ENCODE assay signal across 20 mouse cellular contexts in the genomic region with DNA sequence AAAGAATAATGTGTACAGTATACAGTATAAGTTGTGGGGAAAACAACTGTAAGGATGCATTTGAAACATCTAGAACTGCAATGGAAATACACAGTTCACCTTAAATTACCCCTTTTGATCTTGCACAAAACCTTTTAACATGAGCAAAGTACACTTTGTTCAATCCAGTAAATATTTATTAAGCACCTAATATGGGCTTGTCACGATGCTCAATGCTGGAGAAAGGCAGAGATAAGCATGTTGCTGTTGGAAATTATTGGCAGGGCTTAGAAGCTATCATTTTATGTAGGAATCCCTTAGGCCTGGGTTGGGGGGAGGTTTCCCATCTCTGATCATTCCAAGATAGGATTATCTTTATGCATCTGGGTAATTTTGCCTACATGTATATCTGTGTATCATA. TPM values are rescaled to one million over a fixed set of nuclear protein-coding genes. Genes with fewer than 3 reads are reported as not detected.
DNase-seq lines count a peak whose midpoint lies in the region; ATAC-seq and TF ChIP-seq lines count a peak whose summit lies in the region.
"Had no signal": no experiment of that assay in that cellular context is flagged by ENCODE, and none has a peak within 500 bp of the region (broad histone marks: within the 10 kb centered on the region; RNA-seq: fewer than 3 reads in every experiment).

No protein-coding gene starts in this region.

- no peaks in the 10 kb centered on the region for H3K9me3 ChIP-seq in liver, embryonic 11.5 days (ENCODE audit: control insufficient read depth, low read length)
- H3K9me3 ChIP-seq in liver, postnatal 0 days (ENCODE audit: low read length), result no peaks in the 10 kb centered on the region
- no peaks in the 10 kb centered on the region for H3K9me3 ChIP-seq in liver, embryonic 12.5 days (replicated peaks)
- H3K9me3 ChIP-seq: G1E had no signal

- no peak overlapping the region for H3K27ac ChIP-seq in liver, adult 2 months (replicated peaks; ENCODE audit: insufficient read depth, low read depth, low read length)
- no peak overlapping the region for H3K27ac ChIP-seq in liver, embryonic 11.5 days (ENCODE audit: low read depth, low read length)
- H3K27ac ChIP-seq in liver, postnatal 0 days (ENCODE audit: low read depth), result no peak overlapping the region
- no peak overlapping the region for H3K27ac ChIP-seq in liver, embryonic 12.5 days

- WGBS in liver, adult 2 months, result 13% methylated on average over 1 of the region's 1 CpGs
- 47% methylated on average over 1 of the region's 1 CpGs for WGBS in liver, embryonic 11.5 days
- 30% methylated on average over 1 of the region's 1 CpGs for WGBS in liver, postnatal 0 days (ENCODE audit: insufficient replicate concordance)
- 31% methylated on average over 1 of the region's 1 CpGs for WGBS in liver, embryonic 12.5 days (ENCODE audit: insufficient replicate concordance)

- H3K79me2 ChIP-seq in liver, adult 2 months (ENCODE audit: control insufficient read depth, insufficient read depth, low read length), result no peaks in the 10 kb centered on the region

- peak; percentile 97 for DNase-seq in liver, adult 2 months (ENCODE audit: extremely low read depth, low read depth, low spot score)
- no peak for DNase-seq in liver, embryonic 11.5 days (ENCODE audit: low spot score)
- no peak for DNase-seq in liver, postnatal 0 days
- DNase-seq: adrenal gland, adult 2 months; adrenal gland, adult 8-10 months; adrenal gland, postnatal 10 days; adrenal gland, postnatal 14 days; adrenal gland, postnatal 25 days; adrenal gland, postnatal 36 days; B cell, adult 2 months; cerebellum, adult 11 months; cerebellum, adult 11-12 months; cerebellum, adult 18-20 months had no signal

- TF ChIP-seq EP300 in liver, postnatal 0 days (IDR thresholded peaks at IDR 0.05; ENCODE audit: low read depth), result no peak

- peaks cover 9% of the 10 kb centered on the region; the same call in 1 of the 2 replicates for H3K4me1 ChIP-seq in liver, adult 2 months (ENCODE audit: control insufficient read depth, insufficient read depth, low read length)
- no peaks in the 10 kb centered on the region for H3K4me1 ChIP-seq in liver, embryonic 11.5 days (replicated peaks; ENCODE audit: control insufficient read depth, insufficient read depth, low read length)
- H3K4me1 ChIP-seq in liver, postnatal 0 days (ENCODE audit: insufficient read depth), result no peaks in the 10 kb centered on the region
- no peaks in the 10 kb centered on the region for H3K4me1 ChIP-seq in liver, embryonic 12.5 days

- ATAC-seq in liver, embryonic 11.5 days (replicated peaks; ENCODE audit: low FRiP score), result no peak
- peak; percentile 41 for ATAC-seq in liver, postnatal 0 days
- no peak for ATAC-seq in liver, embryonic 12.5 days
- ATAC-seq: activated CD4-positive, CD25-positive, alpha-beta regulatory T cell, adult 4 months; CD4-positive, CD25-positive, alpha-beta regulatory T cell, adult 4 months; Patski had no signal

- TF ChIP-seq POLR2A in liver, adult 2 months (IDR thresholded peaks at IDR 0.05; ENCODE audit: extremely low read depth, insufficient read depth, low read length), result no peak

- TF ChIP-seq CTCF in liver, adult 2 months (IDR thresholded peaks at IDR 0.05; ENCODE audit: low read depth, low read length), result no peak
- TF ChIP-seq CTCF in liver, postnatal 0 days (IDR thresholded peaks at IDR 0.05; ENCODE audit: low read depth), result no peak

- no peak overlapping the region for H3K4me3 ChIP-seq in liver, adult 2 months (ENCODE audit: insufficient read depth, low read depth, low read length)
- H3K4me3 ChIP-seq in liver, embryonic 11.5 days (ENCODE audit: low read depth, low read length), result no peak overlapping the region
- H3K4me3 ChIP-seq in liver, postnatal 0 days (ENCODE audit: low read depth, low read length), result no peak overlapping the region
- no peak overlapping the region for H3K4me3 ChIP-seq in liver, embryonic 12.5 days

- no peak overlapping the region for H3K9ac ChIP-seq in liver, adult 2 months (ENCODE audit: low read depth, low read length)
- no peak overlapping the region for H3K9ac ChIP-seq in liver, embryonic 11.5 days (ENCODE audit: low read depth, low read length)
- H3K9ac ChIP-seq in liver, postnatal 0 days (replicated peaks), result no peak overlapping the region
- no peak overlapping the region for H3K9ac ChIP-seq in liver, embryonic 12.5 days

- no peaks in the 10 kb centered on the region for H3K27me3 ChIP-seq in liver, adult 2 months (ENCODE audit: control insufficient read depth, insufficient read depth, low read length)
- no peaks in the 10 kb centered on the region for H3K27me3 ChIP-seq in liver, embryonic 11.5 days (replicated peaks; ENCODE audit: control insufficient read depth, insufficient read depth, low read length)
- H3K27me3 ChIP-seq in liver, postnatal 0 days (ENCODE audit: insufficient read depth, low read length), result no peaks in the 10 kb centered on the region
- no peaks in the 10 kb centered on the region; the same call in 1 of the 2 replicates for H3K27me3 ChIP-seq in liver, embryonic 12.5 days (replicated peaks)
- H3K27me3 ChIP-seq: CH12.LX, Patski had no signal

- no peaks in the 10 kb centered on the region for H3K36me3 ChIP-seq in liver, adult 2 months (ENCODE audit: control insufficient read depth, insufficient read depth, low read length)
- no peaks in the 10 kb centered on the region for H3K36me3 ChIP-seq in liver, embryonic 11.5 days (ENCODE audit: control insufficient read depth, insufficient read depth, low read length)
- H3K36me3 ChIP-seq in liver, postnatal 0 days (replicated peaks; ENCODE audit: insufficient read depth, low read length), result no peaks in the 10 kb centered on the region
- no peaks in the 10 kb centered on the region for H3K36me3 ChIP-seq in liver, embryonic 12.5 days
- H3K36me3 ChIP-seq: G1E had no signal

- H3K4me2 ChIP-seq in liver, embryonic 11.5 days, result no peak overlapping the region
- no peak overlapping the region for H3K4me2 ChIP-seq in liver, postnatal 0 days (ENCODE audit: low read depth, low read length)
- no peak overlapping the region for H3K4me2 ChIP-seq in liver, embryonic 12.5 days

RNA-seq across cellular contexts. Expression of gene Me1, which starts 11.7 kb away (rescaled TPM):
- total RNA-seq in liver, adult 2 months (2014; rRNA removed), result 62.8 and 87.4 TPM in 2 replicates
- polyA plus RNA-seq in liver, adult 2 months (2012; rRNA removed), result 66.3 and 101 TPM in 2 replicates
- polyA plus RNA-seq in liver, embryonic 11.5 days (2014; fragmentation: Nextera tagmentation; extraction: Ambion mirVana), result 6.6 and 7.7 TPM in 2 replicates
- 7.7 and 10.3 TPM in 2 replicates for polyA plus RNA-seq in liver, postnatal 0 days (2015; fragmentation: Nextera tagmentation; extraction: Ambion mirVana)
- polyA plus RNA-seq in liver, embryonic 12.5 days (2016; fragmentation: Nextera tagmentation; extraction: Ambion mirVana), result 4.5 and 5.2 TPM in 2 replicates
- polyA plus RNA-seq: activated CD4-positive, CD25-positive, alpha-beta regulatory T cell, adult 4 months; CD4-positive, CD25-positive, alpha-beta regulatory T cell, adult 4 months had no signal

RNA-seq across cellular contexts. Expression of gene Prss35, which starts 36.0 kb away (rescaled TPM):
- total RNA-seq in liver, adult 2 months (2014; rRNA removed), result 0.20 TPM in 1 of 2 replicates, not detected in the other
- 0.02 TPM in 1 of 2 replicates, not detected in the other for polyA plus RNA-seq in liver, adult 2 months (2012; rRNA removed)
- 2.3 and 3.7 TPM in 2 replicates for polyA plus RNA-seq in liver, embryonic 11.5 days (2014; fragmentation: Nextera tagmentation; extraction: Ambion mirVana)
- polyA plus RNA-seq in liver, postnatal 0 days (2015; fragmentation: Nextera tagmentation; extraction: Ambion mirVana), result 0.54 and 0.67 TPM in 2 replicates
- polyA plus RNA-seq in liver, embryonic 12.5 days (2016; fragmentation: Nextera tagmentation; extraction: Ambion mirVana), result 0.58 and 1.3 TPM in 2 replicates
- total RNA-seq: CH12.LX, MEL had no signal
- polyA plus RNA-seq: activated CD4-positive, CD25-positive, alpha-beta regulatory T cell, adult 4 months; CD4-positive, CD25-positive, alpha-beta regulatory T cell, adult 4 months; G1E had no signal
